Mouse (Mus musculus): ENCODE measurements around the gene Podxl2. TPM values are rescaled to one million over a fixed set of nuclear protein-coding genes. Genes with fewer than 3 reads are reported as not detected.

The Podxl2 gene
- polyA plus RNA-seq, 3 experiments from 2014 or later: not detected

GRCm38 (mm10) chr6:88794561-88794971 lies 80.3 kb downstream of the Podxl2 start:
- no peak for ATAC-seq

DNA sequence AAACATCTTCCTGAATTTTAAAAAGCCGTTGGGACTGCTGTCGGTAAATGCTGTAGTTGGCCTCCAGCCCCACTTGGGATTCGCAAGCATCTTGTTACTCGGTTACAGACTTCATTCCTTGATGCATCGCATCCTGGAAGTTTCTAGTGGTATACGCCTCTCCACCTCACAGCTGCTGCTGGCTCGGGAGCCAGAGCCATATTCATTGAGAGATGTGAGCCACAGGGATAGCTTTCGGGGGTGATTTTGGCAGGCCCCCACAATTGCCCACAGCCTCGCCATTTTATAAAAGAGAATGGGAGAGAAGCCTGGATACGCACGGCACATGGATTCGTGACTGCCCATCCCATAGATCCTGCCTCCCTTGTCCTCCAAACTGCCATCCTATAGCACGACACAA lies 81.0 kb downstream of the Podxl2 start:
- ATAC-seq: no peak

- ATAC-seq: no peak
Measured at GRCm38 (mm10) chr6:88793243-88793642, 81.6 kb downstream of the Podxl2 start.

Other genes with a start within 250 kb of the Podxl2 start
- gene Kbtbd12, start 237.1 kb downstream of the Podxl2 start, polyA plus RNA-seq (2017; shearing (Covaris generic)): not detected
- 1 to 10 TPM in 2 of 3 experiments, not detected in 1; 1.2 to 2.3 TPM for gene Mgll, start 150.6 kb downstream of the Podxl2 start, polyA plus RNA-seq (2017; shearing (Covaris generic))
- 10 to 100 TPM; 39.2 to 72.4 (median 62.7) TPM for gene Abtb1, start 33.1 kb downstream of the Podxl2 start, polyA plus RNA-seq (2017; shearing (Covaris generic))
- gene Mcm2, start 23.7 kb upstream of the Podxl2 start, polyA plus RNA-seq (2017; shearing (Covaris generic)): 10 to 100 TPM; 18.8 to 61.4 (median 19.9) TPM
- 10 to 100 TPM; 46.5 to 64.8 (median 52.8) TPM for gene Tpra1, start 27.2 kb upstream of the Podxl2 start, polyA plus RNA-seq (2017; shearing (Covaris generic))

Data from inflammation-experienced regulatory T-cells, adult 6 months (primary cell).